Mouse (Mus musculus) heart, embryonic 10.5 days (tissue): ENCODE results near the gene Cars2. TPM values are rescaled to one million over a fixed set of nuclear protein-coding genes. Genes with fewer than 3 reads are reported as not detected.
"Not testable (repeated sequence)": the region's sequence is repeated elsewhere in the genome, so short reads cannot be mapped to it uniquely, and the experiment has no call there.

Experiments
- DNase-seq: peaks from one replicate; pipeline ENCODE4 v3.0.0-alpha.2; 2017; ENCODE audit warnings: low spot score
- H3K27ac ChIP-seq: fragments of 300-500 bp; sonication (generic); 2 replicates; pipeline ENCODE4 v1.5.1; 2016; ENCODE audit warnings: mild to moderate bottlenecking
- H3K27me3 ChIP-seq: fragments of 300-500 bp; sonication (generic); 2 replicates; pipeline ENCODE4 v1.6.1; 2016; ENCODE audit warnings: mild to moderate bottlenecking; ENCODE audit not compliant: poor library complexity, insufficient read depth, severe bottlenecking
- H3K36me3 ChIP-seq: fragments of 300-500 bp; sonication (generic); 2 replicates; pipeline ENCODE4 v1.6.1; 2016; ENCODE audit warnings: mild to moderate bottlenecking, moderate library complexity
- H3K4me1 ChIP-seq: fragments of 300-500 bp; sonication (generic); 2 replicates; pipeline ENCODE4 v1.6.1; 2016; ENCODE audit warnings: mild to moderate bottlenecking
- H3K4me3 ChIP-seq: fragments of 300-500 bp; sonication (generic); 2 replicates; pipeline ENCODE4 v1.5.1; 2016; ENCODE audit warnings: mild to moderate bottlenecking, moderate library complexity
- H3K9me3 ChIP-seq: fragments of 300-500 bp; sonication (generic); 2 replicates; pipeline ENCODE4 v1.6.1; 2016; ENCODE audit warnings: mild to moderate bottlenecking, moderate library complexity
- WGBS: fragments of 180-500 bp; shearing (Covaris S2); methylation state at CpG from one replicate; pipeline ENCODE4 v1.1.7; 2016; 5-methylcytosine and 5-hydroxymethylcytosine counted together
- polyA plus RNA-seq: library from polyadenylated mRNA; unstranded; fragments of >200 nt; fragmentation: Nextera tagmentation; extraction: Ambion mirVana; gene quantifications from 2 replicates; pipeline ENCODE4 v1.2.1, GENCODE M21; 2016

The Cars2 gene
- polyA plus RNA-seq, 1 experiment from 2014 or later, result 24.5 TPM

DNA sequence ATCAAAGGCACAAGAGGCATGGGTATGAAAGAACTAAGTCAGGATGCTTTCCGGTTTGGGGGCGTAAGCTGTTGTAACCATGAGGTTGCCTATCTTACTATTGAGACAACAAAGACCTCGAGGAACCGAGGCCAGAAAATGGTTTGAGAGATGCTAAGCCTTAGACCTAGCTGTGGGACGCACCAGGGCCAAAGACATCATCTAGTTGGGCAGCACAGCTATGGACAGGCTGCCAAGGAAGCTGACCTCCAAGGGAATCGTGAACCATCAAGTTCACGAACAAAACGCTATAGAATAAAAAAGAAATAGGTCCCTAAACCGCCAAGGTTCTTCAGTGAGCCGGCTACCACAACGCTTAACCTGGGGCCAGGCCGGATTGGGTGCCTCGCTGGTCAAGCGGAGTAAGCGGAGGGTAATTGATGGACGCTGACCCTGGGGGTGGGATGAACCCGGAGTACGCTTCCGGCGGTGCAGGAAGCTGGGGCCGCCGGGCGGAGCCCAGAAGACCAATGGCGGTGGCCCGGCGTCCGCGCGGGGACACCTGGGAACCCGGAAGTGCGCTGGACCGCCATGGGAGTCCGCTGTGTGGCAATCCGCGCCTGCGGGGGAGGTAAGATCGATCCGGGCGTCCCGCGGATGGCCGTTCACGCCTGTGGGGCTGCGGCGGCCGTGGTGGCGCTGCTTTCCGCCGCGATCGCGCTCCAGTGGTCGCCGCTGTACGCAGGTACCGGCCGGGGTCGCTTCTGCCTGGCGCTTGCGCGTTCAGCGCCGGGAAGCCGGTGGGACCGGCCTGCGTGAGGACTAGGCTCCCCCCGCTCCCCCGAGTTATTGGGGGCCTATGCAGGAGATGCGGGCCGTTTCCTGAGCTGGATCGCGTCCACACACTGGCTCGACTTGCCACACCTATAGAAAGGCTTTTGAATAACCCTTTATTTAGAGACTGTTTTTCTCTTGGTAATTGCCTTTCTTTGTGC, 53.3 kb downstream of the Cars2 start, which contains the start of gene Naxd:
Naxd (plus strand) TSS at position 490 of the 974 bp plus-strand sequence.
- Histone ChIP-seq H3K9me3 (no peaks in the 10 kb centered on the region), H3K4me1 (peaks cover 26% of the 10 kb centered on the region), H3K4me3 (peak within 1 kb of the TSS; percentile 98), H3K27me3 (peaks cover 6% of the 10 kb centered on the region; the same call in 1 of the 2 replicates), H3K36me3 (peaks cover 7% of the 10 kb centered on the region), H3K27ac (peak within 1 kb of the TSS; percentile 94)
- WGBS, result 3% methylated on average over 73 of the region's 73 CpGs
- DNase-seq, result peak; percentile 95

DNA sequence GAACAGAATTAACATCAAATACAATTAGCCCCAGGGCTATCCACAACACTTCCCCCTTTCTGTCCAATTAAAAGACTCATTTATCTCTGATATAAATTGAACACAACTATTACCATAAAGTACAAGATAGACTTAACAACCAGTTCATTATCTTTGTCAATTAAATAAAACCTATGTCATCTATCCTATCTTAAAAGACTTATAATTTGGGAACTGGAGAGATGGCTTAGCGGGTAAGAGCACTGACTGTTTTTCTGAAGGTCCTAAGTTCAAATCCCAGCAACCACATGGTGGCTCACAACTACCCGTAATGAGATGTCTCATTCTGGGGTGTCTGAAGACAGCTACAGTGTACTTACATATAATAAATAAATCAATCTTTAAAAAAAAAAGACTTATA, 58.2 kb downstream of the Cars2 start:
- not testable (repeated sequence) for H3K36me3 ChIP-seq, H3K4me3 ChIP-seq, H3K27ac ChIP-seq, H3K9me3 ChIP-seq, H3K4me1 ChIP-seq, DNase-seq
- H3K27me3 ChIP-seq, result peaks cover 35% of the 10 kb centered on the region
- WGBS, result 82% methylated on average over 2 of the region's 2 CpGs

DNA sequence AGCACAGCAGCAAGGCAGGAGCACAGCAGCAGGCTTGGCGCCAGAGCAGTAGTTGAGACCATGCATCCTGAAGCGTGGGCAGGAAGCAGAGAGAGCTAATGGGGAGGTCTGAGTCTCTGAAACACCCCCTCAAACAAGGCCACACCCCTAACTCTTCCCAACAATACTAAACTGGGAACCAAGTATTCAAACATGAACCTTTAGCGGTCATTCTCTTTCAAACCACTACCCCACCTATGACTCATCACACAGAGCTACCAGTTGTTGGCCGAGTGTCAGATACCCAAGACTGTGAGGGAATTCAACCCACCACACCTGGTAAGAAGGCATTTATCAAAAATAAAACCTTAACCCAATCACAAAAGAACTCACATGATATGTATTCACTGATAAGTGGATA, 63.4 kb downstream of the Cars2 start:
- Histone ChIP-seq H3K27me3 (peaks cover 42% of the 10 kb centered on the region), H3K36me3 (no peaks in the 10 kb centered on the region), H3K9me3 (no peaks in the 10 kb centered on the region), H3K27ac (no peak overlapping the region), H3K4me3 (no peak overlapping the region), H3K4me1 (peaks cover 6% of the 10 kb centered on the region; the same call in 1 of the 2 replicates)
- DNase-seq, result no peak
- 67% methylated on average over 4 of the region's 4 CpGs for WGBS

DNA sequence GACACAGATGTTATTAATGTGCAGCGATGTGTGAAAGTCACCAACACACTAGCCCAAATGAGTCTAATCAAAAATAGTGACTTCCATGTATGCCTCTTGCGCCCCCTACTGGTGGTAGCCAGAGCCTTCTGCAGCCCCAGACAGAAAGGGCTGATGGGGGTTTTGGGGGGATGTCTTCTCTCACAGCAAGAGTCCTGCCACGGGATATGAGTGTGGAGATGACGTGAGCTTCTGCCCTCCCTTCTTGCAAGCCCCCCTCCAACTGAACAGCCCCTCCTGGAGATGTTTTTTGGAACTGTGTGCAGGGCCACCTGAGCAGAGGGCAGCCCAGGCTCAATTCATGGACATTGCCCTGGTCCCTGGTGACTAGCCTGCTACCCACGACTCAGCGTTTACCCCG, 64.4 kb downstream of the Cars2 start:
- Histone ChIP-seq H3K4me3 (no peak overlapping the region), H3K36me3 (no peaks in the 10 kb centered on the region), H3K27me3 (peaks cover 46% of the 10 kb centered on the region), H3K4me1 (peaks cover 14% of the 10 kb centered on the region; the same call in 1 of the 2 replicates), H3K9me3 (no peaks in the 10 kb centered on the region), H3K27ac (no peak overlapping the region)
- 20% methylated on average over 7 of the region's 7 CpGs for WGBS
- peak; percentile 86 for DNase-seq

DNA sequence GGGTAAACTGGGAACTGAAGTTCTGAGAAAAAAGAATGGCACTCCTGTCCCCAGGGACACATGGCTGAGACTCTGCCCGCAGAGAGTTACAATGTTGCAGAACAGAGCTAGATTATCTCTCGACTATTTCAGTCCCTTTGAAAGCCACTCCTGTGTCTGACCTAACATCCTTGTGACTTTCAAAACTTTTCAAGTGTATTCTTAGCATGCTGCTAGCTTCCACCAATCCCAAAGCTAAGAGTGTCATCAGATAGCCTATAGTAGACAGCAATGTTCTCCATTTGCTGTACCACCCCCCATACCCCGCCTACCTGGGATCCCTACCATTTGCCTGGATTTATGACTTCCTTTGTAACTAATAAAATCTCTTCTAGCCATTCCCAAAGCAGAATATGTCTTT, 68.0 kb downstream of the Cars2 start:
- H3K27me3 ChIP-seq, result peaks cover 49% of the 10 kb centered on the region
- no peak for DNase-seq
- peaks cover 41% of the 10 kb centered on the region for H3K4me1 ChIP-seq
- H3K27ac ChIP-seq, result peak overlapping the region; percentile 79; the same call in 1 of the 2 replicates
- no peak overlapping the region for H3K4me3 ChIP-seq
- no peaks in the 10 kb centered on the region for H3K9me3 ChIP-seq
- H3K36me3 ChIP-seq, result no peaks in the 10 kb centered on the region
- WGBS, result 42% methylated on average over 3 of the region's 3 CpGs

DNA sequence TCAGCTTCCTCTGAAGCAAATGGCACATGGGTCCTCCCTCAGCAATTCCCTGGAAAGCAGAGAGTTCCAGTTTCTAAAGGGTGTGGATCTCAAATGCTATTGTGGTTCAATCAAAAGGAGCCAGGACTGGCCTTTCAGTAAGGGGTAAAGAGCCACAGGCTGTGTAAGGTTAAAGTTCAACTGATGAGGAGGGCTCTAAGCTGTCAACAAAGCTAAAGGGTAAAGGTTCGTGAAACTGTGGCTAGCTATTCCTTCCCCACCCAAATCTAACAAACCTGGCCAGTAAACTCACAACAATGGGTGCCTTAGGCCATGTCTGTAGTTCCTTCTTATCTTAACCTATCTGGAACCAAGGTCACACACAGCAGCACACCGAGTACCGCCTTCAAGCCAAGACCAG, 68.7 kb downstream of the Cars2 start:
- peaks cover 46% of the 10 kb centered on the region for H3K4me1 ChIP-seq
- H3K4me3 ChIP-seq, result no peak overlapping the region
- no peaks in the 10 kb centered on the region for H3K36me3 ChIP-seq
- WGBS, result 73% methylated on average over 3 of the region's 3 CpGs
- peaks cover 53% of the 10 kb centered on the region for H3K27me3 ChIP-seq
- H3K27ac ChIP-seq, result peak overlapping the region; percentile 79; the same call in 1 of the 2 replicates
- no peak for DNase-seq
- no peaks in the 10 kb centered on the region for H3K9me3 ChIP-seq

DNA sequence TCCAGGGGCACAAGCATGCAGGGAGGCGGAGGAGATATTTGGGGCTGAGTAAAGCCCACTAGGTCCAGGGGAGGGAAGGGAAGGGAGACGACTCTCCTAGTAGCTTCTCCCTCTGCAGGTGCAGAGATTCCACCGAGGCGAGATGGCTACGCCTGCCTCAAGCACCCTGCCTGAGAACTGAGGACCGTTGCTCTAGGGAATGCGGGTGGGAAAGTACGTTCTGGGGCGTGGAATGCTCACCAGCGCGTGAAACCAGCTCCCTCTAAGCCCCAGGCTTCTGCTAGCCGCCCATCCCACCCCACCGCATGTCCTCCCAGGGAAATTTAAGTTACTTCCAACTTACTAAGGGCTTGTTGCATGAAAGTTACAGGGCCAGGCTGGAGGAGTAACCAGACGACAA, 71.0 kb downstream of the Cars2 start:
- Histone ChIP-seq H3K9me3 (no peaks in the 10 kb centered on the region), H3K36me3 (no peaks in the 10 kb centered on the region), H3K27ac (peak overlapping the region; percentile 81), H3K27me3 (peaks cover 76% of the 10 kb centered on the region), H3K4me1 (peaks cover 69% of the 10 kb centered on the region), H3K4me3 (peak overlapping the region; percentile 71)
- 8% methylated on average over 14 of the region's 14 CpGs for WGBS
- no peak for DNase-seq

DNA sequence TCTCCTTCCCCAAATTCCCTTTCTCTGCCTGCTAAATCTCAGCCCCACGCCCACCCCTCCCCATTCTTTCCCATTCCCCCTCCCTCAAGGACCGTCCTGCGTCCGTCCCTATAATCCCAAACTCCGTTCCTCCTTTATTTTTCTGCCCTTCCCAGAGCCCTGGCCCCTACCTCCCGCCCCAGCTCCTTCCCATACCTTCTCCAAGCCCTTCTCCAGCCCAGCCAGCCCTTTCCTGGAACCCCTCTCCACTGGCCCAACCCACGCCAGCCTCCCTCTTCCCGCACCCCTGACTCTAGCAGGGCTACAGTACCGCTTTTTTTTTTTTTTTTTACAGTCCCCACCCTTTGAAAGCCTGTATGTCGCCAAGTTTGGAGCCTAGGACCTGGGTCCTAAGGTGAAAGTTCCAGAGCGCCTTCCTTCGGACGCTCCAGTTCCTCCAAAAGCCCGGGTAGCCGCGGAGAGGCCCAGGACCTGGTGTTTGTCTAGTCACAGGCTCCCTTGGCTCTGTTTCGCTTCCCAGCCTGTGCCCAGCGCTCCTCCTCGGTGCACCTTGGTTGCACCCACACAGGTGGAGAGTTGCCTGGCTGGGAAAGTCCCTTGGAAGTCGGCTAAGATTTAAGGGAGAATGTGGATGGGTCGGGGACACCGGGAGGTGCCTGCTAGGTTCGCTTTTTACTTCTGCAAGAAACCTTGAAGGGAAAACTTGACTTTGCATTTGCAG, 71.6 kb downstream of the Cars2 start:
- peak overlapping the region; percentile 81 for H3K27ac ChIP-seq
- H3K9me3 ChIP-seq, result no peaks in the 10 kb centered on the region
- no peak for DNase-seq
- no peaks in the 10 kb centered on the region for H3K36me3 ChIP-seq
- H3K27me3 ChIP-seq, result peaks cover 82% of the 10 kb centered on the region
- H3K4me3 ChIP-seq, result peak overlapping the region; percentile 71
- peaks cover 75% of the 10 kb centered on the region for H3K4me1 ChIP-seq
- WGBS, result 2% methylated on average over 22 of the region's 23 CpGs

DNA sequence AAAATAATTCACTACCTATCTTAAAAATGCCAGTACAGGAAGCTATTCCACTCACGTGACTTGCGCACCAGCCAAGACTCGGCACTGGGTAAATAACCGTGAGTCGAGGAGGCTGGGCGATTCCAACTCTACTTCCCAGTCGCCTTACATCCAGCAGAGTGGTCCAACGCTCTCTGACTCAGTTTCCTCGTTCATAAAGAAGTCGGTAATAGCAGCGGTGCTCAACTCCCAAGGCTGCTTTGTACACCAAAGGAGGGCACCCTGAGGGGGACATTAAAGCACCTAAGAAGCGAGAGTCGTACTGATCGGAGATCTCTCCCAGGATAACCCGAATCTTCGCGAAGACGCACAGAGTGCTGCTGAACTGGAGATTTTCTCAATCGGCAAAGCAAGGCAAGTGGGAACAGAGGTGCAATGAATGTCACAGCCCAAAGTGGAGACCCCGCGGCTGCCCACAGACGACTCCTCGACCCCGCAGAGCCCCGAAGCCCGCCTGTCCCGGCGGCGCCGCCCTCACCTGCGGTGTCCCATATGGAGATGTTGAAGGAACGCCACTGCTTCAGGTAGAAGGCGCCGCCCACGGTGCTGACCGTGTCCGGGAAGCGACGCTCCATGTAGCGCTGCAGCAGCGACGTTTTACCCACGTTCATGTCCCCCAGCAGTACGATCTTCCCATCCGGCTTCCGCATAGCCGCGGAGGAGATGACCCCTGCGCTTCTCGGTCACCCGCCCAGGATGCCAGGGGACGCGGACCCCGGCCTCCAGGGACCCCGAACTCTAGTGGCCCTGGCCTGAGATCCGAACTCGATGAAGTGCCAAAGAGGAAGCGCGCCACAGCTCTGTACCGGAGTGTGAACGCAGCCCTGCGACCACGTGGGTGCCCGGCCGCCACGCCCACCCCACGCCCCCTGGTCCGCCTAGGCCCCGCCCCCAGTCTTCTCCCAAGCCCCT, 72.5 kb downstream of the Cars2 start, which contains the start of gene Rab20:
Rab20 (minus strand) TSS at position 900 of the 951 bp plus-strand sequence.
- peaks cover 82% of the 10 kb centered on the region for H3K27me3 ChIP-seq
- WGBS, result under 1% methylated on average over 68 of the region's 69 CpGs
- peaks cover 84% of the 10 kb centered on the region for H3K4me1 ChIP-seq
- no peaks in the 10 kb centered on the region for H3K36me3 ChIP-seq
- peak within 1 kb of the TSS; percentile 81 for H3K27ac ChIP-seq
- DNase-seq, result peak; percentile 86
- peak within 1 kb of the TSS; percentile 71 for H3K4me3 ChIP-seq
- no peaks in the 10 kb centered on the region for H3K9me3 ChIP-seq

DNA sequence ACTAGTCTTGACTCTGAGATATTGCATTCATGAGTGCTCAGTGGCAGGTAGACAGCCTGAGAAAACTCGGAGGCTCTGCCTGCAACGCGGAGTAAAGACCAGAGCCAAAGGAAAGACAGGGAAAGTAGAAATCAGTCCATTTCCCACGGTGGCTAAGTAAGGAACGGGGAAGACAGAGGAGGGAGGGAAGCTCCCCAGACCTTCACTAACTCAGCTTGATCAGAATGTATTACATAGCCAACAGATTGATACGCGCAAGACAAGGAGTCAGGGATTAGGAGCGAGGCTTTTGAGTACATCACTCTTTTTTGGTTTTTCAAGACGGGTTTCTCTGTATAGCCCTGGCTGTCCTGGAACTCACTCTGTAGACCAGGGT, 73.4 kb downstream of the Cars2 start:
- peak overlapping the region; percentile 81 for H3K27ac ChIP-seq
- peak overlapping the region; percentile 71 for H3K4me3 ChIP-seq
- peaks cover 87% of the 10 kb centered on the region for H3K4me1 ChIP-seq
- no peak for DNase-seq
- H3K27me3 ChIP-seq, result peaks cover 75% of the 10 kb centered on the region
- 2% methylated on average over 9 of the region's 9 CpGs for WGBS
- no peaks in the 10 kb centered on the region for H3K36me3 ChIP-seq
- no peaks in the 10 kb centered on the region for H3K9me3 ChIP-seq

DNA sequence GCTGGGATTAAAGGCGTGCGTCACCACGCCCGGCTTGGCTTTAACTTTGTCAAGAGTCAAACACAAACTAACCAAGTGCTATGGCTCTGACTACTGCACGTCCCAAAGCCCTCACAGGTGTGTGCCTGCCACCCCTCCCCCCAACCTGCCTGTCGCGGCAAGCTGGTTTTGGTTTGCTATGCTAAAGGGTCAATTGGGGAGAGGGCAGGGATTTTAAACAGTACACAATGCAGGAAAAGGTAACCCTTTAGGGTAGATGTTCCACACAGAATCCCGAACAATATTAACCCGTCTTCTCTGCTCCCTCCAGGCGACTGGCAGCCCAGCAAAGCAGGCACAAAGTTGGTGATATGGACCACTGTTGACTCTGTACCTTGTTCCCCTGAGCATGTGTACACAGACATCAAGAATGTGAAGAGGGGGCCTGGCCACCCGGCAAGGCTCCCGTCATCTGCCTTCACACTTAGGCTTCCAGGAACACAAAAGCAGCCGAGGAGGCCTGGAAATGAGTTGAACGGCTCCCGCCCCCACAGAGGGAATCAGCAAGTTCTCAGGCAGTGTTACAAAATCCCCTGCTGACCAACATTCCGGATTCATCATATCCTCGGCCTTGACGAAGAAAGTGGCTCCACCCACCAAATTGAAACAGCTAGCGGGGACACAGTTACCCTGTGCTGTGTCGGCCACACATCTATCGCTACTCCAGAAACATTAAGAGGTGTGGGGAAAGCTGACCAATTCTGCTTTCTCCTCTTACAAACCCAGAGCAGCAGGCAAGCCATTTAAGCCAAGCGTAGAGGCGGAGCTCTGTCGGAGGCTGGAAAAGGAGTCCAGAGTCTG, 74.0 kb downstream of the Cars2 start:
- Histone ChIP-seq H3K9me3 (no peaks in the 10 kb centered on the region), H3K27me3 (peaks cover 69% of the 10 kb centered on the region), H3K4me1 (peaks cover 83% of the 10 kb centered on the region), H3K36me3 (no peaks in the 10 kb centered on the region), H3K27ac (peak overlapping the region; percentile 81), H3K4me3 (peak overlapping the region; percentile 71)
- 7% methylated on average over 24 of the region's 24 CpGs for WGBS
- DNase-seq, result no peak
